Mouse (Mus musculus) natural killer cell, adult 2 months (primary cell): Measurements from ENCODE around the gene Psmb5.

Experiments
- DNase-seq, 2 experiments: peaks; one replicate each; pipeline ENCODE4 v3.0.0; 2022; ENCODE audit warnings: low spot score in 2 of 2

Gene Psmb5

GRCm38 (mm10) chr14:54617897-54618365 lies at the start of gene Psmb5:
TSS of gene Psmb5 (minus strand) at chr14:54618022.
- DNase-seq = peak; percentile 87 to 88

- DNase-seq = no peak
These were observed 46.8 kb upstream of the Psmb5 start for GRCm38 (mm10) chr14:54664477-54665222.

GRCm38 (mm10) chr14:54660009-54660408 lies 42.2 kb upstream of the Psmb5 start:
- no peak for DNase-seq

GRCm38 (mm10) chr14:54653496-54653895 lies 35.7 kb upstream of the Psmb5 start:
- peak; percentile 68 to 74 for DNase-seq

GRCm38 (mm10) chr14:54652787-54653186 lies 35.0 kb upstream of the Psmb5 start:
- no peak for DNase-seq

GRCm38 (mm10) chr14:54651556-54651955 lies 33.7 kb upstream of the Psmb5 start:
- no peak for DNase-seq

- DNase-seq = peak; percentile 81 to 88
These were observed 33.0 kb upstream of the Psmb5 start for GRCm38 (mm10) chr14:54650621-54651454.

GRCm38 (mm10) chr14:54647900-54648299 lies 30.1 kb upstream of the Psmb5 start:
- no peak for DNase-seq

- DNase-seq = no peak
These were observed 29.2 kb upstream of the Psmb5 start for GRCm38 (mm10) chr14:54646898-54647636.

- DNase-seq = no peak
These were observed 28.6 kb upstream of the Psmb5 start for GRCm38 (mm10) chr14:54646455-54646854.

GRCm38 (mm10) chr14:54644294-54644693 lies 26.5 kb upstream of the Psmb5 start:
- DNase-seq = no peak

- DNase-seq = no peak
These were observed 25.2 kb upstream of the Psmb5 start for GRCm38 (mm10) chr14:54643011-54643410.

- no peak for DNase-seq
These were observed 24.6 kb upstream of the Psmb5 start for GRCm38 (mm10) chr14:54642224-54642944.

GRCm38 (mm10) chr14:54641305-54641969 lies 23.6 kb upstream of the Psmb5 start, which contains the start of gene Cdh24:
TSS of gene Cdh24 (minus strand) at chr14:54641364.
- DNase-seq = peak; percentile 74 to 85

- DNase-seq = no peak
These were observed 23.1 kb upstream of the Psmb5 start, which contains the start of gene Gm17606 for GRCm38 (mm10) chr14:54640946-54641304. TSS of gene Gm17606 (plus strand) at chr14:54640952.

GRCm38 (mm10) chr14:54640121-54640520 lies 22.3 kb upstream of the Psmb5 start:
- no peak for DNase-seq

- DNase-seq = no peak
These were observed 20.4 kb upstream of the Psmb5 start for GRCm38 (mm10) chr14:54638210-54638609.

GRCm38 (mm10) chr14:54636954-54637353 lies 19.1 kb upstream of the Psmb5 start:
- peak; percentile 44 to 66 for DNase-seq

- DNase-seq = no peak
These were observed 16.4 kb upstream of the Psmb5 start for GRCm38 (mm10) chr14:54634182-54634581.

- no peak for DNase-seq
These were observed 14.4 kb upstream of the Psmb5 start for GRCm38 (mm10) chr14:54632252-54632651.

GRCm38 (mm10) chr14:54631240-54631599 lies 13.4 kb upstream of the Psmb5 start:
- DNase-seq = no peak
